Mouse (Mus musculus): ENCODE results near the gene Rnase1.

Gene Rnase1

GRCm38 (mm10) chr14:51157072-51157471 is 10.5 kb upstream of the Rnase1 start:
- Histone ChIP-seq H3K36me3 (ENCODE audit: insufficient read depth, low read length) (no peaks in the 10 kb centered on the region), H3K4me1 (replicated peaks; ENCODE audit: low read depth, low read length) (no peaks in the 10 kb centered on the region), H3K9me3 (ENCODE audit: low read length) (no peaks in the 10 kb centered on the region), H3K4me3 (replicated peaks; ENCODE audit: low read length) (no peak overlapping the region), H3K27me3 (ENCODE audit: insufficient read depth, low read length) (no peaks in the 10 kb centered on the region)
- no peak for TF ChIP-seq CTCF (conservative IDR thresholded peaks at IDR 0.05; ENCODE audit: low read length)
- TF ChIP-seq NANOG (IDR thresholded peaks at IDR 0.05; ENCODE audit: borderline replicate concordance, low read length): no peak
- no peak for TF ChIP-seq POU5F1 (IDR thresholded peaks at IDR 0.05; ENCODE audit: borderline replicate concordance, low read length)

DNA sequence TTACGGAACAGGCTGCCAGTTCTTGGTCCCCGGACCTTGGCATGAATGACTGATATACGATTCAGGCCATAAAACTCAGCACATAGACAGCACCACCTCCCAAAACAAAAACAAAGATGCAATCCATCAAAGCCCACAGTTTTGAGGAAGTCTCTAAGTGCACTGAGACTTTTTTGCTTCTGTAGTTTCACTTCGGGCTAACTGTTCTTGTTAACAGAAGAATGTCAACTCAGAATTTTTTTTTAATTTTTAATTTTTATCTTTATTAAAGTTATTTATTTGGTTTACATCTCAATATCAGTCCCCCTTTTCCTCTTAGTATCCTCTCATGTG is 10.1 kb upstream of the Rnase1 start:
- Histone ChIP-seq H3K4me3 (replicated peaks; ENCODE audit: low read length) (no peak overlapping the region), H3K27me3 (ENCODE audit: insufficient read depth, low read length) (no peaks in the 10 kb centered on the region), H3K36me3 (ENCODE audit: insufficient read depth, low read length) (no peaks in the 10 kb centered on the region), H3K4me1 (replicated peaks; ENCODE audit: low read depth, low read length) (no peaks in the 10 kb centered on the region), H3K9me3 (ENCODE audit: low read length) (no peaks in the 10 kb centered on the region)
- TF ChIP-seq CTCF (conservative IDR thresholded peaks at IDR 0.05; ENCODE audit: low read length) (no peak), POU5F1 (IDR thresholded peaks at IDR 0.05; ENCODE audit: borderline replicate concordance, low read length) (no peak)

DNA sequence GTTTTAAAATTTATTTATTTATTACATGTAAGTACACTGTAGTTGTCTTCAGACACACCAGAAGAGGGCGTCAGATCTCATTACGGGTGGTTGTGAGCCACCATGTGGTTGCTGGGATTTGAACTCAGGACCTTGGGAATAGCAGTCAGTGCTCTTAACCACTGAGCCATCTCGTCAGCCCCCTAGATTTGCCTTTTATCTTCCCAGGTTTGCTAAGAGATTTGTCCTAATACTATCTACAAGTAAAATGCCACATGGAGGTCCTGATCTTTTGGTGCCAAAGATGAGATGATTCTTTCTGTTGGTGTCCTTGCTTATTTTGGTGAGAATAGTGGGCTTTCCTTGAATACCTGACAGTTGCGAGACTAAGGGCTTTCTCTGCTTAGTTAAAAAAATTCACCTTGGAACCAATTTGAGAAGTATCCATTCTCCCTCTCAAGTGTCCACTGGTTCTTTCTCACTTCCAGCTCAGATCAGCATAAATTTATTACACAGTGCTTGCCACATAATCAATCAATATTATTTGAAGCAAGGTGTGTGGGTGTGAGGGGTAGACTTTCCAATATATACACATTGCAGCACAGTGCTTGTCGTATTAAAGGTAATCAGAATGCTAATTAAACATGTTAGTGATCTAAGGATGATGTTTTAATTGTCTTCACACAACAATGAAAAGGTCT is 9.6 kb upstream of the Rnase1 start:
- Histone ChIP-seq H3K4me3 (replicated peaks; ENCODE audit: low read length) (no peak overlapping the region), H3K4me1 (replicated peaks; ENCODE audit: low read depth, low read length) (no peaks in the 10 kb centered on the region), H3K36me3 (ENCODE audit: insufficient read depth, low read length) (no peaks in the 10 kb centered on the region), H3K9me3 (ENCODE audit: low read length) (no peaks in the 10 kb centered on the region), H3K27me3 (ENCODE audit: insufficient read depth, low read length) (no peaks in the 10 kb centered on the region)
- TF ChIP-seq CTCF (conservative IDR thresholded peaks at IDR 0.05; ENCODE audit: low read length): no peak
- TF ChIP-seq NANOG (IDR thresholded peaks at IDR 0.05; ENCODE audit: borderline replicate concordance, low read length): no peak
- no peak for TF ChIP-seq POU5F1 (IDR thresholded peaks at IDR 0.05; ENCODE audit: borderline replicate concordance, low read length)

DNA sequence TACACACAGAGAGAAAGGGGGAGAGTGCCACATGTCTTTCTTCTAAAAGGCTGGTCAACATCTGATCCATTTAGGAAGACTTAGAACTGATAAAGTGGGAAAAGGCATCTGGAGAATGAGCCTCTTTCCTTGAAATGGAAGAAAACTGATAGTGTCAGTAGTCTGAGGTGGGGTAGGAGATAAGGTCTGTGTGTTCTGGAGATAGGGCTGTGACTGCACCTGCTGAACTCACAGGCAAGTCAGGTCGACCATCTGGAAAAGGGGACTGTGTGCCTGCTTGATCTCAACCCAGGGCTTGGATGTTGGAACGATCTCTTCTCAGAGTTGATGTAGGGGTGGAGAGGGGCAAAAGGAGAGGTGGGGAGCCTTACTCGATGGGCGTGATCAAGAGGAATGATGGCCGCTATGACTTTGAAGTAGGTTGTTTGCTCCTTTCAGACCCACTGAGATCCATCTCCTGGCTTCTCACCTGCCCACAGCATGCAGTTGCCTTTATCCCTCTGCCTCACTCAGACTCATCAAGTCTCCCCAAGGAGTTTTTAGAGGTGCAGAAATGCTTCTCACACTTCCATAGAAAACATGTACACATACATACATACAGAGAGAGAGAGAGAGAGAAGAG is 5.8 kb upstream of the Rnase1 start:
- H3K36me3 ChIP-seq (ENCODE audit: insufficient read depth, low read length): no peaks in the 10 kb centered on the region
- H3K4me1 ChIP-seq (replicated peaks; ENCODE audit: low read depth, low read length): no peaks in the 10 kb centered on the region
- TF ChIP-seq NANOG (IDR thresholded peaks at IDR 0.05; ENCODE audit: borderline replicate concordance, low read length): no peak
- TF ChIP-seq CTCF (conservative IDR thresholded peaks at IDR 0.05; ENCODE audit: low read length): no peak
- no peak for TF ChIP-seq POU5F1 (IDR thresholded peaks at IDR 0.05; ENCODE audit: borderline replicate concordance, low read length)
- H3K4me3 ChIP-seq (replicated peaks; ENCODE audit: low read length): no peak overlapping the region
- no peaks in the 10 kb centered on the region for H3K9me3 ChIP-seq (ENCODE audit: low read length)
- H3K27me3 ChIP-seq (ENCODE audit: insufficient read depth, low read length): no peaks in the 10 kb centered on the region; the same call in 1 of the 2 replicates

DNA sequence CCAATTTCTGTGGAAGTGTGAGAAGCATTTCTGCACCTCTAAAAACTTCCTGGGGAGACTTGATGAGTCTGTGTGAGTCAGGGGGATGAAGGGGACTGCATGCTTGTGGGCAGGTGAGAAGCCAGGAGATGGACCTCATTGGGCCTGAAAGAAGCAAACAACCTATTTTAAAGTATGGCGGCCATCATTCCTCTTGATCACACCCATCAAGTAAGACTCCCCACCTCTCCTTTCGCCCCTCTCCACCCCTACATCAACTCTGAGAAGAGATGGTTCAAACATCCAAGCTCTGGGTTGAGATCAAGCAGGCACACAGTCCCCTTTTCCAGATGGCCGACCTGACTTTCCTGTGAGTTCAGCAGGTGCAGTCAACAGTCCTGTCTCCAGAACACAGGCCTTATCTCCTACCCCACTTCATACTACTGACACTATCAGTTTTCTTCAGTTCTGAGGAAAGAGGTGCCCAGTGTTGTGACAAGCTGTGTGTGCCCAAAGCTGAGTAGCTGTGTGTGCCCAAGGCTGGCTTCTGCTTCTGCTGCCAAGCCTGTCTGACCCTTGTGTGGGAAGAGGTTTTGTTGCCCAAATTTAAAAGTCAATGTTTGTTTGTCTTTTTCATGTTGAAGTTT is 3.7 kb upstream of the Rnase1 start:
- Histone ChIP-seq H3K9me3 (ENCODE audit: low read length) (no peaks in the 10 kb centered on the region), H3K36me3 (ENCODE audit: insufficient read depth, low read length) (no peaks in the 10 kb centered on the region), H3K4me1 (replicated peaks; ENCODE audit: low read depth, low read length) (peaks cover 16% of the 10 kb centered on the region), H3K4me3 (replicated peaks; ENCODE audit: low read length) (no peak overlapping the region), H3K27me3 (ENCODE audit: insufficient read depth, low read length) (no peaks in the 10 kb centered on the region; the same call in 1 of the 2 replicates)
- no peak for TF ChIP-seq NANOG (IDR thresholded peaks at IDR 0.05; ENCODE audit: borderline replicate concordance, low read length)
- no peak for TF ChIP-seq POU5F1 (IDR thresholded peaks at IDR 0.05; ENCODE audit: borderline replicate concordance, low read length)
- TF ChIP-seq CTCF (conservative IDR thresholded peaks at IDR 0.05; ENCODE audit: low read length): no peak

GRCm38 (mm10) chr14:51149164-51149563 is 2.6 kb upstream of the Rnase1 start:
- Histone ChIP-seq H3K4me1 (replicated peaks; ENCODE audit: low read depth, low read length) (peaks cover 16% of the 10 kb centered on the region), H3K27me3 (ENCODE audit: insufficient read depth, low read length) (no peaks in the 10 kb centered on the region; the same call in 1 of the 2 replicates), H3K9me3 (ENCODE audit: low read length) (no peaks in the 10 kb centered on the region), H3K4me3 (replicated peaks; ENCODE audit: low read length) (no peak overlapping the region), H3K36me3 (ENCODE audit: insufficient read depth, low read length) (no peaks in the 10 kb centered on the region)
- TF ChIP-seq NANOG (IDR thresholded peaks at IDR 0.05; ENCODE audit: borderline replicate concordance, low read length): no peak
- TF ChIP-seq POU5F1 (IDR thresholded peaks at IDR 0.05; ENCODE audit: borderline replicate concordance, low read length): no peak
- no peak for TF ChIP-seq CTCF (conservative IDR thresholded peaks at IDR 0.05; ENCODE audit: low read length)

DNA sequence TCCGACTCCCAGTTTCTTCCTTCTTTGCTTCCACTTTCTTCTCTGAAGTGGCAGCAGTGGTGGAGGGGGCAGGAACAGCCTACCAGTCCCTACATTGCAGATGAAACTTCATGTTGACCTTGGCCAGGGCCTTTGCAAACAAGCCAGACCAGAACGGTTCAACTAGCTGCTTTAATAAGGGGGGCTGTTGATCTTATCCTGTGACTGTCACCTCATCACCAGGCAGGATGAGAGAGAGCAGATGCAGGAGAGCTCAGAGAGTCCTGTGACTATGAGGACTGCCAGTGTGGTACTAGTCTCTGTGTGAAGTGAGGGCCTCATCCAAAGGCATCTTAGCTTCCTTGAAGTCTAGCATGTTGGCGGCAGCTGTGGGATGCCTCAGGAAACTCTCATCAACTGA is 1.4 kb upstream of the Rnase1 start:
- TF ChIP-seq POU5F1 (IDR thresholded peaks at IDR 0.05; ENCODE audit: borderline replicate concordance, low read length) (no peak), NANOG (IDR thresholded peaks at IDR 0.05; ENCODE audit: borderline replicate concordance, low read length) (no peak), CTCF (conservative IDR thresholded peaks at IDR 0.05; ENCODE audit: low read length) (no peak)
- no peaks in the 10 kb centered on the region for H3K36me3 ChIP-seq (ENCODE audit: insufficient read depth, low read length)
- H3K27me3 ChIP-seq (ENCODE audit: insufficient read depth, low read length): no peaks in the 10 kb centered on the region; the same call in 1 of the 2 replicates
- H3K4me3 ChIP-seq (replicated peaks; ENCODE audit: low read length): no peak overlapping the region
- no peaks in the 10 kb centered on the region for H3K9me3 ChIP-seq (ENCODE audit: low read length)
- H3K4me1 ChIP-seq (replicated peaks; ENCODE audit: low read depth, low read length): peaks cover 16% of the 10 kb centered on the region

- no peaks in the 10 kb centered on the region for H3K36me3 ChIP-seq (ENCODE audit: insufficient read depth, low read length)
- H3K9me3 ChIP-seq (ENCODE audit: low read length): peaks cover 4% of the 10 kb centered on the region
- no peak overlapping the region for H3K4me3 ChIP-seq (replicated peaks; ENCODE audit: low read length)
- TF ChIP-seq CTCF (conservative IDR thresholded peaks at IDR 0.05; ENCODE audit: low read length) (no peak), POU5F1 (IDR thresholded peaks at IDR 0.05; ENCODE audit: borderline replicate concordance, low read length) (no peak), NANOG (IDR thresholded peaks at IDR 0.05; ENCODE audit: borderline replicate concordance, low read length) (no peak)
- H3K27me3 ChIP-seq (ENCODE audit: insufficient read depth, low read length): no peaks in the 10 kb centered on the region; the same call in 1 of the 2 replicates
- H3K4me1 ChIP-seq (replicated peaks; ENCODE audit: low read depth, low read length): peaks cover 16% of the 10 kb centered on the region
Measured at GRCm38 (mm10) chr14:51145521-51145920, 1.1 kb downstream of the Rnase1 start.

All from E14TG2a.4 (cell line).